Mouse (Mus musculus) cerebellum, postnatal 14 days (tissue): ENCODE measurements around the gene Sike1.

Experiments
- DNase-seq, 2 experiments: peaks; one replicate each; pipeline ENCODE4 v3.0.0; 2021; ENCODE audit warnings: mixed read lengths in 2 of 2

Gene Sike1

GRCm38 (mm10) chr3:103040285-103040684, 44.8 kb downstream of the Sike1 start:
- DNase-seq, result no peak

- no peak for DNase-seq
These were observed 45.4 kb downstream of the Sike1 start for GRCm38 (mm10) chr3:103040861-103041379.

DNA sequence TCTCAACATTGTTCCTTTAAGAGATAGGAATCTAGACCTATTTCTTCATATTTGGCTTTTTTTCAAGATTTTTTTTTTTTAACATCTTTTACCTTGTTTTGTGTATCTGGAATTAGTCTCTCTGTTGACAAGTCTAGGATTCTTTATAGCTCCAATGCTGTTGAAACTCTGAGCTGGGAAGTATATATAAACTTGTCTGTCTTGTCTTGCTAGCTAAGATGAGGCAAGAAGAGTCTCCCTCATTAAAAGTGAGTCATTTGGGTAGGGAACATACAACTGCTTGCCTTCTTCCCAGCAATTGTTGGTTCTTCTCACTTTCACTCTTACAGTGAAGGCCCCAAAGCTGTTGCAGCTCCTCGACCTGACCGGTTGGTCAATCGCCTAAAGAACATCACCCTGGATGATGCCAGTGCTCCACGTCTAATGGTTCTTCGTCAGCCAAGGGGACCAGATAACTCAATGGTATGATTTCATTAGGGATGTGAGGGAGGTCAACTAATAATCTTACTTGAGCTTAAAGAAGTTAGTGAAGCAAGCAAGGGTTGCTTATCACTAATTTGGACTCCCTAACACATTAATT, 60.6 kb downstream of the Sike1 start:
- no peak for DNase-seq

- DNase-seq, result no peak
These were observed 62.2 kb downstream of the Sike1 start for GRCm38 (mm10) chr3:103057752-103058151.
